Mouse (Mus musculus) ES-E14 (cell line): ENCODE data around the gene Wdfy2.

Experiments used
- CHD2 ChIP-seq: IDR thresholded peaks from 2 replicates; pipeline ENCODE4 v1.6.1; 2014; ENCODE audit warnings: mild to moderate bottlenecking, low read depth, low read length, inconsistent platforms
- HCFC1 ChIP-seq: IDR thresholded peaks from 2 replicates; pipeline ENCODE4 v1.6.1; 2012; ENCODE audit warnings: low read length, inconsistent platforms, borderline replicate concordance; ENCODE audit not compliant: insufficient read depth
- MAFK ChIP-seq: IDR thresholded peaks from 2 replicates; pipeline ENCODE4 v1.6.1; 2014; ENCODE audit warnings: mild to moderate bottlenecking, low read depth, low read length, inconsistent platforms; ENCODE audit not compliant: insufficient read depth
- ZC3H11A ChIP-seq: IDR thresholded peaks from 2 replicates; pipeline ENCODE4 v1.6.1; 2012; ENCODE audit warnings: low read depth, mild to moderate bottlenecking, inconsistent platforms, low read length, borderline replicate concordance
- ZNF384 ChIP-seq: IDR thresholded peaks from 2 replicates; pipeline ENCODE4 v1.6.1; 2012; ENCODE audit warnings: low read depth, low read length, inconsistent platforms

DNA sequence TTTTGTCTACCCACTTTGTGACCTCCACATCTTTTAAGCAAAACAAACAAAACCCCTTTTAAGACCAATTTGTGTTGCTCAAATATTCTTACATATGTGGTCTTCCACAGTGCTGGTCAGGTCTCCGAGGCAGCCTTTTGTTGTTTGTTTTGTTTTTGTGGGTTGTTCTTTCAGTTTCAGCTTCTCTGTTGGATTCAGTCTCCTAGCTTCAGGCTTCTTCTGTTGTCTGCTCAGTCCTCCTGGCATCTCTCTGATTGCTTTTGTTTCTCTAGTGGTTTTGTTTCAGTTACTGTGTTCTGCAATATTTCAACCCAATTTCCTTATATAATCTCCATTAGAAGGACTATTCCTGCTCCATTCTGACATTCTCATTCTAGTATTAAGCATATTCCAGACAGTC lies 46.1 kb downstream of the Wdfy2 start:
- TF ChIP-seq ZC3H11A (no peak), HCFC1 (no peak), CHD2 (no peak), MAFK (no peak), ZNF384 (no peak)
